ENCODE assay signal across 26 mouse cellular contexts in the genomic region with DNA sequence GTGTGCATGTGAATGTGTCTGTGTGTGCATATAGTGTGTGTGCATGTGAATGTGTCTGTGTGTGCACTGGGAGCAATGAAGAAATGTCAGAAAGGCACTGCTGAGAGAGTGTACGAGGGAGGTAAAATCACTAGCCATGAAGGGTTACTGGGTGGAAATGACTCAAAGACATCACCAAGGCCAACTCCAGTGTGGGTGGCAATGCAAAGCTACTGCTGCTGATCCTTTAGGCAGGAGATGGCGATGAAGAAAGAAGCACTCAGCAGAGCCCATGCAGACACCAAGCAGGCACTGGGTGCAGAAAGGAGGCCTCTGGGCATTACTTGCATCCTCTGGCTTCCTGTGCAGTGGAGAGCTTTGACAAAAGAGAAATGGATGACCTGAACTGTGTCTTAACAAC.
DNase-seq lines count a peak whose midpoint lies in the region; ATAC-seq lines count a peak whose summit lies in the region.
"Had no signal": no experiment of that assay in that cellular context is flagged by ENCODE, and none has a peak within 500 bp of the region (broad histone marks: within the 10 kb centered on the region; RNA-seq: fewer than 3 reads in every experiment).

No protein-coding gene starts in this region.

- H3K36me3 ChIP-seq in neural tube, embryonic 12.5 days: no peaks in the 10 kb centered on the region
- H3K36me3 ChIP-seq in neural tube, embryonic 15.5 days: no peaks in the 10 kb centered on the region
- H3K36me3 ChIP-seq: forebrain, embryonic 10.5 days; heart, embryonic 10.5 days; heart, embryonic 13.5 days; hindbrain, embryonic 15.5 days had no signal

- H3K27ac ChIP-seq in neural tube, embryonic 12.5 days: no peak overlapping the region
- H3K27ac ChIP-seq in neural tube, embryonic 15.5 days (replicated peaks): no peak overlapping the region
- H3K27ac ChIP-seq: forebrain, embryonic 10.5 days; heart, adult 2 months; heart, embryonic 10.5 days; heart, embryonic 13.5 days; hindbrain, embryonic 15.5 days had no signal

- intact Hi-C loops in left cerebral cortex, postnatal 25 days (cut with DNase I): no loop called here

- H3K4me2 ChIP-seq in neural tube, embryonic 12.5 days (replicated peaks): no peak overlapping the region
- H3K4me2 ChIP-seq in neural tube, embryonic 15.5 days: no peak overlapping the region
- H3K4me2 ChIP-seq: heart, embryonic 13.5 days; hindbrain, embryonic 15.5 days had no signal

- no peak overlapping the region for H3K4me3 ChIP-seq in neural tube, embryonic 12.5 days
- no peak overlapping the region for H3K4me3 ChIP-seq in neural tube, embryonic 15.5 days (replicated peaks)
- H3K4me3 ChIP-seq: forebrain, embryonic 10.5 days; heart, adult 2 months; heart, embryonic 10.5 days; heart, embryonic 13.5 days; hindbrain, embryonic 15.5 days had no signal

- 89% methylated on average over 2 of the region's 2 CpGs for WGBS in neural tube, embryonic 12.5 days
- WGBS in neural tube, embryonic 15.5 days: 75% methylated on average over 2 of the region's 2 CpGs

- H3K27me3 ChIP-seq in neural tube, embryonic 12.5 days (replicated peaks): no peaks in the 10 kb centered on the region
- no peaks in the 10 kb centered on the region for H3K27me3 ChIP-seq in neural tube, embryonic 15.5 days (replicated peaks)
- H3K27me3 ChIP-seq: CH12.LX; heart, embryonic 13.5 days; hindbrain, embryonic 15.5 days; Patski had no signal

- ATAC-seq in neural tube, embryonic 12.5 days (ENCODE audit: low FRiP score, low read depth): no peak
- no peak for ATAC-seq in neural tube, embryonic 15.5 days (ENCODE audit: low FRiP score)
- ATAC-seq: forebrain, embryonic 14.5 days; forebrain, postnatal 0 days; Patski had no signal

- DNase-seq in adrenal gland, adult 2 months: peak; percentile 56
- no peak for DNase-seq in adrenal gland, postnatal 4 days (ENCODE audit: low spot score in 2 of 2)
- DNase-seq in adrenal gland, postnatal 36 days: peak; percentile 46
- no peak for DNase-seq in left cerebral cortex, postnatal 25 days (ENCODE audit: low spot score in 2 of 2)
- DNase-seq in kidney, postnatal 10 days: no peak
- DNase-seq: B cell, adult 2 months; cerebellum, adult 18-20 months; cerebellum, adult 9-10 months; cerebellum, postnatal 14 days; forebrain, postnatal 0 days; gastrocnemius, postnatal 10 days; gastrocnemius, postnatal 36 days; heart, adult 2 months; heart, postnatal 14 days; heart, postnatal 4 days; kidney, adult 11 months had no signal

- H3K4me1 ChIP-seq in neural tube, embryonic 12.5 days: no peaks in the 10 kb centered on the region
- H3K4me1 ChIP-seq in neural tube, embryonic 15.5 days: peaks cover 5% of the 10 kb centered on the region
- H3K4me1 ChIP-seq: forebrain, embryonic 10.5 days; heart, embryonic 10.5 days; heart, embryonic 13.5 days had no signal

- no peaks in the 10 kb centered on the region for H3K9me3 ChIP-seq in neural tube, embryonic 12.5 days
- no peaks in the 10 kb centered on the region for H3K9me3 ChIP-seq in neural tube, embryonic 15.5 days (replicated peaks)
- H3K9me3 ChIP-seq: forebrain, embryonic 10.5 days; G1E; heart, embryonic 10.5 days; heart, embryonic 13.5 days; hindbrain, embryonic 15.5 days had no signal

- 0 out of 2 replicates have a peak overlapping the region, but pooled peaks have one; percentile 29 for H3K9ac ChIP-seq in neural tube, embryonic 12.5 days
- no peak overlapping the region for H3K9ac ChIP-seq in neural tube, embryonic 15.5 days (replicated peaks)
- H3K9ac ChIP-seq: forebrain, postnatal 0 days; heart, embryonic 13.5 days; hindbrain, embryonic 15.5 days had no signal

Comparison
In these comparisons a context has a peak if more than half of its experiments do, and no peak if none do; other contexts are left out.
1. DNase-seq: peak in adrenal gland, adult 2 months (single experiment) and adrenal gland, postnatal 36 days (2 of 2); none in adrenal gland, postnatal 4 days (0 of 2), left cerebral cortex, postnatal 25 days (0 of 2) and kidney, postnatal 10 days (single experiment).